Mouse (Mus musculus) hindbrain, embryonic 13.5 days (tissue): ENCODE data around the gene Ddx25. TPM values are rescaled to one million over a fixed set of nuclear protein-coding genes. Genes with fewer than 3 reads are reported as not detected.
A peak's percentile ranks its signal among the peaks of the same experiment; 100 is the strongest.

ENCODE experiments used
- ATAC-seq: fragments of 200-750 bp; cut with Nextera tagmentation; 2 replicates; pipeline ENCODE4 v1.8.0; 2017; ENCODE audit warnings: moderate TSS enrichment; ENCODE audit not compliant: low FRiP score
- H3K27ac ChIP-seq: fragments of 300-500 bp; sonication (generic); 2 replicates; pipeline ENCODE4 v1.5.1; 2015; ENCODE audit warnings: inconsistent platforms, mild to moderate bottlenecking, moderate library complexity
- H3K27me3 ChIP-seq: fragments of 300-500 bp; sonication (generic); 2 replicates; pipeline ENCODE4 v1.6.1; 2015; ENCODE audit warnings: mild to moderate bottlenecking, inconsistent platforms
- H3K36me3 ChIP-seq: fragments of 300-500 bp; sonication (generic); 2 replicates; pipeline ENCODE4 v1.6.1; 2015; ENCODE audit warnings: mild to moderate bottlenecking, inconsistent platforms
- H3K4me1 ChIP-seq: fragments of 300-500 bp; sonication (generic); replicated peaks from 2 replicates; pipeline ENCODE4 v1.6.1; 2015; ENCODE audit warnings: inconsistent platforms
- H3K4me2 ChIP-seq: fragments of 300-500 bp; sonication (generic); 2 replicates; pipeline ENCODE4 v1.6.1; 2015; ENCODE audit warnings: inconsistent platforms, mild to moderate bottlenecking, moderate library complexity
- H3K4me3 ChIP-seq: fragments of 300-500 bp; sonication (generic); 2 replicates; pipeline ENCODE4 v1.5.1; 2015; ENCODE audit warnings: mild to moderate bottlenecking, inconsistent platforms
- H3K9ac ChIP-seq: fragments of 300-500 bp; sonication (generic); 2 replicates; pipeline ENCODE4 v1.6.1; 2015; ENCODE audit warnings: mild to moderate bottlenecking, inconsistent platforms
- H3K9me3 ChIP-seq: fragments of 300-500 bp; sonication (generic); 2 replicates; pipeline ENCODE4 v1.6.1; 2016; ENCODE audit warnings: inconsistent platforms
- WGBS: fragments of 180-500 bp; shearing (Covaris S2); methylation state at CpG from one replicate; pipeline ENCODE4 v1.1.7; 2015; 5-methylcytosine and 5-hydroxymethylcytosine counted together
- polyA plus RNA-seq: library from polyadenylated mRNA; unstranded; fragments of >200 nt; fragmentation: Nextera tagmentation; extraction: Ambion mirVana; gene quantifications from 2 replicates; pipeline ENCODE4 v1.2.1, GENCODE M21; 2015

Gene Ddx25
- polyA plus RNA-seq, result 23.5 and 24.1 TPM in 2 replicates

DNA sequence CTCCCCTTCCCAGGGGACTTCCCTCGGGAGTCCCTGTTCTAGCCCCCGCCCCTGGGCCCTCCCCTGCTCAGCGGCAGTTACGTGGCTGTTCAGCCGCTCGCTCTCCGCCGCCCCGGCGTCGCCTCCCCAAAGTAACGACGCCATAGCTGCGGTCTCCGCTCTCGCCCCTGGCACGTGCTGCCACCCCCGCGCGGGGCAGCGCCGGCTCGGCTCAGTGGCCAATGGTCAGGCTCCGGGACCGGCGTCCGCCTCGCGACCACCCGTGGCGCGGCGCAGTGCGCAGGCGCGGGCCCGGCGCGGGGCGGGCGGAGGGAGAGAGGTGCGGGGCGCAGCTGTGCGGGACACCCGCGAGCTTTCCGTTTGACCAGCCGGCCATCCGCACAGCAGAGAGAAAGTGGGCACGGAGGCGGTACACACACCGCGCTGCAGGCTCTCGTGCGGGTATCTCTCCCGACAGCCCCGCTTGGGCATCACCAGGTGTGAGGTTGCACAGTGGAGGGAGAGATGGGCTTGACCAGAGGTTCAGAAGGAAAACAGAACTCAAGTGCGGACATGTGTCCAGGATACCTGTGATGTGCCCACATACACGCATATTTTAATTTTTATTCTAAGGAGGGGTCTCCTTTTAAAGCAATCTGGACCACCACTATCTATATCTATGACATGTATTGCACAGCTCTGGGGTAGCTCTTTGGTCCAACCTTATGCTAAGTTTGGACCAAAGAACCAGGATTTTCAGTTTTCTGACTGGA lies at the start of gene Ddx25, which contains the start of gene Pus3:
Gene Ddx25, minus strand, starts transcription at position 272 of the 752 bp plus-strand sequence.
Gene Pus3, plus strand, starts transcription at position 339 of the 752 bp plus-strand sequence.
- peak; percentile 86 for ATAC-seq
- no peaks in the 10 kb centered on the region for H3K9me3 ChIP-seq
- peak within 1 kb of the TSS; percentile 85 for H3K27ac ChIP-seq
- peak within 1 kb of the TSS; percentile 64 for H3K4me3 ChIP-seq
- peaks cover 32% of the 10 kb centered on the region for H3K36me3 ChIP-seq
- peak within 1 kb of the TSS; percentile 89 for H3K4me2 ChIP-seq
- WGBS, result 2% methylated on average over 57 of the region's 59 CpGs
- H3K4me1 ChIP-seq, result peaks cover 29% of the 10 kb centered on the region
- H3K9ac ChIP-seq, result peak within 1 kb of the TSS; percentile 80
- peaks cover 8% of the 10 kb centered on the region for H3K27me3 ChIP-seq

DNA sequence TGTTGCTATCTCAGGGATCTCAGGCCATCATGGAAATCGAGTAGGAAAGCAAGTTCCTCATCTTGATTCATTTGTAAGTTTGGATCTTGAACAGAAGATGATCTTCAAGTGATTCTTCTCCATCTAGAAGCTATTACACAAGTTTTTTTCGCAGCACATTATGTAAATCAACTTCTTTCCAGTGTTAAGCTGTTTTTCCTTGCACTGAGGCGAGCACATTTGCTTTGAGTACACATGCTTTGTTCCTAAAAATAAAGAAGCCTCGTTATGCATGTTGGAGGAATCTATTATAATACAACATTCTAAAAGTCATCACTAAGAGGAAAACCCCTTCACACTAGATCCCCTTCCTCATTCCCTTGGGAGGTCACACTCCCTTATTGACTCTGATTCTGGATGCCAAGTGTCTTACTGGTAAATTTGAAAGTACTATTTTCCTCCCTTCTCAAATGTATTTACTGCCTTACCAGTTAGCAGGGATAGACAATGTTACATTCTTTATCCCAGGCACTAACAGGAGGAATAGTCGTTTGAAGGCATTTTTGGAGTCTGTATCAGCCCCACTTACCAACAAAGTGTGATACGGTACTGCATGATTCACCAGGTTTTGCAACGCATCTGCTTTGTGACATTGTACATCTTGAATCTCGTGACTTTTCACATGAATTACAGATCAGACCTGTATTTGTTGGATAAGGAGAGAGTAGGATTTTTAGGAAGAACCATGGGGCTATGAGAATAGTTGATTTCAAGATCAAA lies 49.5 kb upstream of the Ddx25 start:
- WGBS, result 72% methylated on average over 8 of the region's 8 CpGs
- no peak overlapping the region for H3K27ac ChIP-seq
- no peak overlapping the region for H3K4me2 ChIP-seq
- no peaks in the 10 kb centered on the region for H3K27me3 ChIP-seq
- no peak for ATAC-seq
- H3K4me1 ChIP-seq, result no peaks in the 10 kb centered on the region
- H3K9ac ChIP-seq, result no peak overlapping the region
- no peak overlapping the region for H3K4me3 ChIP-seq
- H3K9me3 ChIP-seq, result no peaks in the 10 kb centered on the region
- H3K36me3 ChIP-seq, result no peaks in the 10 kb centered on the region

DNA sequence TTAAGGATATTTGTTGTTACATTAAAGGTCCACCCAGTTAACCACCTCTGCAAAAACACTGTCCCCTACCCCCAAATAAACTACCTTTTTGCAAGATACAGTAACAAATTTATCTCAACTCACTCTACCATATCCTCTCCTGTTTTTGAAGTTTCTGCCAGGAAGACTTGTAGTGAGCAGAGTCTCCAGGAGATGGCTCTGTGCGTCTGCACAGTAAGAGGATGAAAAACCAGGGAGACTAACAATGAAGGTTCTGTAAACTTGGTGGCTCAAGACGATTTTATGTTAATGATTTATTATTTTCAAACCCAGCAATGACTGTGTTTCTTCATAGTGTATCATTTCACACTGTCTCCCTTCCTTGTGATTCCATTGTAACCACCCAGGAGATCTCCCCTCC lies 34.6 kb upstream of the Ddx25 start:
- H3K4me2 ChIP-seq, result no peak overlapping the region
- H3K9me3 ChIP-seq, result no peaks in the 10 kb centered on the region
- H3K27me3 ChIP-seq, result no peaks in the 10 kb centered on the region
- ATAC-seq, result no peak
- no peak overlapping the region for H3K9ac ChIP-seq
- H3K4me3 ChIP-seq, result no peak overlapping the region
- H3K27ac ChIP-seq, result no peak overlapping the region
- WGBS, result 16% methylated on average over 2 of the region's 2 CpGs
- no peaks in the 10 kb centered on the region for H3K36me3 ChIP-seq
- no peaks in the 10 kb centered on the region for H3K4me1 ChIP-seq

DNA sequence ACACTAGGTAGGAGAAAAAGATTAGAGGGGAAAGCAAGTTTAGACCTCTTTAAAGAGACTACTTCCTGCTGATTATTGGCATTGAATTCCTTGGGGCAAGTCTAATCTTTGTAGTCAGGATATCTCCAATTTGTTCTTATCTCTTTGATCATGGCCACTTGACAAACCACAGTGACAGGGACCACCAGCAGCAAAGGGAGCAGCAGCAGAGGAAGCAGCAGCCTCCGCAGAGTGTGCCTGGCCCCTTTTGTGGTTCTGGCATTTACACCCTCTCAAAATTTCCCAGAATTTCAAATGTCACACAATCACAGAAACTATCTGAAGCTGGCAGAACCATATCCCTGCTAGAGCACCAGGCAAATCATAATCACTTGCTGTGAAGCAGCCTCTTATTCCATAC lies 29.3 kb upstream of the Ddx25 start:
- 79% methylated on average over 1 of the region's 1 CpGs for WGBS
- H3K4me2 ChIP-seq, result no peak overlapping the region
- no peak overlapping the region for H3K9ac ChIP-seq
- no peak overlapping the region for H3K4me3 ChIP-seq
- no peaks in the 10 kb centered on the region for H3K9me3 ChIP-seq
- H3K4me1 ChIP-seq, result no peaks in the 10 kb centered on the region
- no peaks in the 10 kb centered on the region for H3K36me3 ChIP-seq
- no peak overlapping the region for H3K27ac ChIP-seq
- no peaks in the 10 kb centered on the region for H3K27me3 ChIP-seq
- ATAC-seq, result no peak

DNA sequence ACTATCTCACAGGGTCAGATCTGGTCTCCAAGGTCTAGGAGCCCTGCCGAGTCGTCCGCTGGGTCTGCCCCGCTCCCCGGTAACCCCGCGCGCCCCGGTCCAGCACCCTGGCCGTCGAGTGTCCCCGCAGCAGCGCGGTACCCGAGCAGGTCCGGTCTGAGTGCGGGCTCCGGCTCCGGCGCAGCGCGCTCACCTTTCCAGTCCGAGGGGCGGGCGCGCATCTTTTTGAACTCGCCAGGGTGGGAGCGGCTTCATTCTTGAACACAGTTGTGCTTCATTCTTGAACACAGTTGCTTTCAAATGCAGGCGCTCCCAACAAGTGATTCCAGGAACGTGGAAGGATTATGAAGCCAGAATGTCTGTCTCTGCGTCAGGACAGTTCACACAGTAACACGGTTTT lies 16.1 kb upstream of the Ddx25 start:
- no peak overlapping the region for H3K27ac ChIP-seq
- no peak for ATAC-seq
- no peaks in the 10 kb centered on the region for H3K9me3 ChIP-seq
- peak overlapping the region; percentile 57 for H3K4me2 ChIP-seq
- H3K4me3 ChIP-seq, result peak overlapping the region; percentile 39
- H3K36me3 ChIP-seq, result no peaks in the 10 kb centered on the region
- H3K4me1 ChIP-seq, result peaks cover 10% of the 10 kb centered on the region
- 4% methylated on average over 32 of the region's 32 CpGs for WGBS
- H3K9ac ChIP-seq, result peak overlapping the region; percentile 60; the same call in 1 of the 2 replicates
- H3K27me3 ChIP-seq, result peaks cover 21% of the 10 kb centered on the region

DNA sequence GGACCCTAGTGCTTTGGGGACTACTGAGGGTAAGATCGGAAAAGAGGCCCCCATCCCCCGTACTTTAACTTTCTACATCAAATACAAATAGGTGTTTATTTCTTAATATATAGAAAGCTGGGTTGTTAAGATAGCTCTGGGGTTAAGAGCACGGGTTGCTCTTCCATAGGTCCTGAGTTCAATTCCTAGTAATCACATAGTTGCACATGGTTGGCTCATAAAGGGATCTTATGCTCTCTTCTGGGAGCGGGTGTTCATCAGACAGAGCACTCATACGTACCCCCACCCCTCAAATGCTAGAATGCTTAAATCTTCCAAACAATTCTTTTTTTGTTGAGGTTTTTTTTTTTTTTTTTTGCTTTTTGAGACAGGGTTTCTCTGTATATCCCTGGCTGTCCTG lies 12.3 kb upstream of the Ddx25 start:
- H3K9ac ChIP-seq, result peak overlapping the region; percentile 87
- ATAC-seq, result peak; percentile 18
- peaks cover 13% of the 10 kb centered on the region for H3K36me3 ChIP-seq
- H3K27me3 ChIP-seq, result peaks cover 21% of the 10 kb centered on the region
- peak overlapping the region; percentile 54 for H3K4me2 ChIP-seq
- peak overlapping the region; percentile 77 for H3K4me3 ChIP-seq
- 8% methylated on average over 5 of the region's 5 CpGs for WGBS
- peaks cover 21% of the 10 kb centered on the region for H3K4me1 ChIP-seq
- peak overlapping the region; percentile 94; the same call in 1 of the 2 replicates for H3K27ac ChIP-seq
- no peaks in the 10 kb centered on the region for H3K9me3 ChIP-seq

DNA sequence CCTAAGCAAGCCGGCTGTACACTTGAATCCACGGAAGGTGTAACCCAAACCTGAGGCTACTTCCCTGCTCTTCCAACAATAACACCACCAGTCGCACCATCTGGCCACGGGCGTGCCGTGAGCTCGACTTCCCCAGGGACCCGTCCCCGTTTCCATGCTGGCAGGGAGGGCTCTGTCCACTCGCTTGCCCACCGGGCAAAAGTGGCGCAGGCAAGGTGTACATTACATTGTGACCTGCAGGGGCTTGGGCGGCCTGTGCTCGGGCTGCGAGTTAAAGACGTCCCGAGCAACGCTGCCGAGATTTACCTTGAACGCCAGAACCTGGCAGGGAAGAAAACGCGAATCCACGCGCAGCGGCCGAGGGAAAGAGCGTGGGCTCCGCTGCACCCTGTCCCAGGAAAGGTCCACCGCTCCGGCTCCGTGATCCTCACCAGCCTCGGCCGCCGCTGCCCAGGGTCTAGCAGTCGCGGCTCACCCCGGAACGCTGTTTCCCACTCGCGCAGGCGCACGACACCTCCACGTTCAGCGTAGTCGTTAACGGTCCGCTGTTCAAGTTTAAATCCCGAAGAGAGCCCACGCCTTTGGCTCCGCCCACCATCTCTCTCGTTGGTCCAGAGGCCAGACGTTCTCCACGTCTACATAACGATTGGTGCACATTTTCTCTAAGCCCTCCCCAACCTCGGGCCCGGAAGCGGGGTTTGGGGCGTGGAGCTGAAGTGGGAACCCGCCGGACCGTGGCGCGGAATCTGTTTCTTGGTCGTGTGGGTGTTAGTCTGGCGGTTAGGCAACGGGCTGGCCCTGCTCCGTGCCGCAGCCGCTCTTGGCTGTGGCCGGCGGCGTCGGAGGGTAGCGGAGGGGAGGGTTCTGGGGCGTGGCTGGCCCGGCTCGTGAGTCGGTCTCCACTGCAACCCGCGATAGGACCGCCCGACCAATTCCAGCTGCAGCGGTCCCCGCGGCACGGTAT lies 11.5 kb upstream of the Ddx25 start, which contains the start of the genes Pate2 and Hyls1:
Gene Pate2, plus strand, starts transcription at position 714 of the 964 bp plus-strand sequence.
Gene Hyls1, minus strand, starts transcription at position 828 of the 964 bp plus-strand sequence.
- Histone ChIP-seq H3K36me3 (peaks cover 21% of the 10 kb centered on the region), H3K27me3 (peaks cover 18% of the 10 kb centered on the region), H3K27ac (peak within 1 kb of the TSS; percentile 94), H3K9ac (peak within 1 kb of the TSS; percentile 87), H3K4me1 (peaks cover 21% of the 10 kb centered on the region), H3K4me2 (peak within 1 kb of the TSS; percentile 75), H3K9me3 (no peaks in the 10 kb centered on the region), H3K4me3 (peak within 1 kb of the TSS; percentile 77)
- peak; percentile 99 for ATAC-seq
- WGBS, result under 1% methylated on average over 86 of the region's 86 CpGs

DNA sequence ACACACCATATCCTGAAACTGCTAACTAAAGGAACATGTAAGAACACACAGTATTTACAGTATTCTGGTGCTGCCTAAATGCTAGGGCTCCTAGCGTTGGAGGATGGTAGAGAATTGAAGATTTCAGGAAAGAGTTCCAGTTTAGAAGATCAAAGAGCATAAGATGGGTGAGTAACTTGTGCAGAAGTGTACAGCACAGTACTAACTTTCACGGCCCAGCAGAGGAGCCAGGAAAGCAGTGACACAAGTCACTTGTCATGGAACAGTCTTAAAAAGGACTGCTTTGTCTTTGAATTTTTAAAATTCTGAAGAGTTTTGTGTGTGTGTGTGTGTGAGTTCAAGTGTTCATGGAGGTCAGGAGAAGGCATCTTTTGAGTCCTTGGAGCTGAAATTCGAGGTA lies 9.7 kb upstream of the Ddx25 start:
- no peak overlapping the region for H3K27ac ChIP-seq
- H3K4me1 ChIP-seq, result peaks cover 16% of the 10 kb centered on the region
- H3K9me3 ChIP-seq, result no peaks in the 10 kb centered on the region
- 83% methylated on average over 3 of the region's 3 CpGs for WGBS
- peaks cover 5% of the 10 kb centered on the region; the same call in 1 of the 2 replicates for H3K27me3 ChIP-seq
- no peak overlapping the region for H3K9ac ChIP-seq
- H3K36me3 ChIP-seq, result peaks cover 25% of the 10 kb centered on the region
- no peak overlapping the region for H3K4me3 ChIP-seq
- no peak for ATAC-seq
- H3K4me2 ChIP-seq, result no peak overlapping the region

DNA sequence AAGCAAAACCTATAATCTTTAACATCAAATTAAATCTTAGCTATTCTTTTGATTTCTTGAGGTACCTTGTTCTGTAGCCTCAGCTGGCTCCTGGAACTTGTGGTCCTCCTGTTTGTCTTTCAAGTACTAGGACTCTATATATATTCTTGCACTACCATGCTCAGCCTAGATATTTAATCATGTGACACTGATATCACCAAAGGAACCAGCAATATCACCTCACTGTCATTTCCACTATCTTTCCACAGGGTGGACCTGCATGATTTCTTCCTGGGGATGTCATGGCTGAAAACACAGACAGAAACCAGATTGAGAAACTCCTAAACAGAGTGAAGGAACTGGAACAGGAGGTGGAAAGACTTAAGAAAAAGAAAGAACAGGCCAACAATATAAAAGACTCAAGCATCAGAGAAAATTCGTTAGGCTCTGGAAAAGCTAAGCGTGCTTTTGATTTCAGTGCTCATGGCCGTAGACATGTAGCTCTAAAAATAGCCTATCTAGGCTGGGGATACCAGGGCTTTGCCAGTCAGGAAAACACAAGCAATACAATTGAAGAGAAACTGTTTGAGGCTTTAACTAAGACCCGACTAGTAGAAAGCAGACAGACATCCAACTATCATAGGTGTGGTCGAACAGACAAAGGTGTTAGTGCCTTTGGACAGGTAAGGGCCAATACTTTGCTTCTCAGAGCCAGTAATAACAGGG lies 6.4 kb upstream of the Ddx25 start:
- Histone ChIP-seq H3K4me3 (no peak overlapping the region), H3K9ac (no peak overlapping the region), H3K27me3 (no peaks in the 10 kb centered on the region), H3K27ac (no peak overlapping the region), H3K4me2 (no peak overlapping the region), H3K4me1 (peaks cover 23% of the 10 kb centered on the region), H3K9me3 (no peaks in the 10 kb centered on the region), H3K36me3 (peaks cover 38% of the 10 kb centered on the region)
- WGBS, result 92% methylated on average over 5 of the region's 5 CpGs
- ATAC-seq, result no peak

DNA sequence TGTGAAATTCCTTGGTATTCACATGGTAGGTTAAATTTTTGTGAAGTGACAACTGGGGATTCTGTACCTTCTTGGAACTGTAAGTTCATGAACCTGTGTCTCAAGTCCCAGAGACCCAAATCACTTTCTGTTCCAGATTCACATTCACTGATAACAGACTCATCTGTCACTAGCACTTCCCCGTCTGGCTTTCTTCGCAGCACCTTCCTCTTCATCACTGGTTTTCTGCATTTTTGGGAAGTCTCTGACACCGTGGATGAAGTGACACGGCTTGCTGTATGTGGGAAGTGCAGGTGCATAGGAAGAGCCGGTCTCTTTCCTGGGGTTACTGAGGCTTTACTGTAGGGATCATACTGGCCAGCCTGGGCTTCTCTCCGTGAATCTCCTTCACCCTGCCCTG lies 3.3 kb upstream of the Ddx25 start:
- Histone ChIP-seq H3K27me3 (peaks cover 8% of the 10 kb centered on the region), H3K4me3 (no peak overlapping the region), H3K27ac (no peak overlapping the region), H3K4me2 (no peak overlapping the region), H3K9me3 (no peaks in the 10 kb centered on the region), H3K36me3 (peaks cover 29% of the 10 kb centered on the region), H3K9ac (no peak overlapping the region), H3K4me1 (peaks cover 29% of the 10 kb centered on the region)
- 94% methylated on average over 6 of the region's 6 CpGs for WGBS
- no peak for ATAC-seq

DNA sequence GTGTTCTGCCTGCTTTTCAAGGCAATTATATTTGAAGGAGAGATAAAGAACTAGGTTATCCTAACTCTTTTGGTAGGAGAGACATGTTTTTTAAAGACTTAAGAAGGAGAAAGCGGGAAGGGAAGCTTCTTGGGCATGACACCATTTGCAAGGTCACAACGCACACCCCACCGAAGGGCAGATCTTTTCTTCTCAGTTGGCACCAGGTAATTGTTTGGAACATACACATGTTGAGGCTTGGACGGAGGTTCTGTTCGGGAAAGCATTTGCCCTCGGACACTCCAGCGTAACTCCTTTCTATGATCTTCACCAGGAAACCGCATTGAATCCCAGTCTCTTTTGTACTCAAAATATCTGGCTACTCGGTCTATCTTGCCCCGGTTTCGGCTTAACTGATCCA lies 2.7 kb upstream of the Ddx25 start:
- WGBS, result 93% methylated on average over 11 of the region's 11 CpGs

More for the DNA sequence above, 2.7 kb upstream of the Ddx25 start:
- Histone ChIP-seq H3K9me3 (no peaks in the 10 kb centered on the region), H3K27ac (no peak overlapping the region), H3K9ac (no peak overlapping the region), H3K4me2 (no peak overlapping the region), H3K36me3 (peaks cover 25% of the 10 kb centered on the region), H3K4me3 (no peak overlapping the region), H3K4me1 (peaks cover 29% of the 10 kb centered on the region), H3K27me3 (peaks cover 8% of the 10 kb centered on the region)
- ATAC-seq, result no peak
